Mouse (Mus musculus): ENCODE data around the gene Arl16. TPM values are rescaled to one million over a fixed set of nuclear protein-coding genes. Genes with fewer than 3 reads are reported as not detected.
"Not testable (repeated sequence)": the region's sequence is repeated elsewhere in the genome, so short reads cannot be mapped to it uniquely, and the experiment has no call there.

The Arl16 gene
- total RNA-seq (2021): 1 to 10 TPM; 4.8 to 6.3 TPM
- long read RNA-seq, experiment 1, transcript Arl16-201 (5 exons, 911 nt): major isoform, 6 of 10 reads
- long read RNA-seq, experiment 1, partial matches to known transcripts: 0 of 10 reads
- long read RNA-seq, experiment 1, other reads (novel, unspliced or antisense): 3 of 10 reads
- long read RNA-seq, experiment 2, transcript Arl16-201 (5 exons, 911 nt): major isoform, 11 of 16 reads
- long read RNA-seq, experiment 2, partial matches to known transcripts: 0 of 16 reads
- long read RNA-seq, experiment 2, other reads (novel, unspliced or antisense): 2 of 16 reads

GRCm38 (mm10) chr11:120467051-120467735 is at the start of gene Arl16:
Gene Arl16, minus strand, starts transcription at chr11:120467607.
- intact Hi-C loops (cut with DNase I): no loop called here
- peak; percentile 84 to 90 for DNase-seq

GRCm38 (mm10) chr11:120517147-120517546 is 49.7 kb upstream of the Arl16 start:
- intact Hi-C loops (cut with DNase I): loop anchor here (2.0 kb wide), 1 partner anchor 20 kb away; no protein-coding TSS in a partner anchor

GRCm38 (mm10) chr11:120515611-120516010 is 48.2 kb upstream of the Arl16 start:
- peak; percentile 88 to 91 for DNase-seq
- intact Hi-C loops (cut with DNase I): loop anchor here (1.0 to 2.0 kb wide), 3 partner anchors 21 to 97 kb away; no protein-coding TSS in a partner anchor

More at GRCm38 (mm10) chr11:120517147-120517546, 49.7 kb upstream of the Arl16 start:
- no peak for DNase-seq

GRCm38 (mm10) chr11:120514262-120514661 is 46.9 kb upstream of the Arl16 start:
- intact Hi-C loops (cut with DNase I): loop anchor here (5.0 kb wide), 1 partner anchor 178 kb away; no protein-coding TSS in a partner anchor

GRCm38 (mm10) chr11:120512790-120513453 is 45.5 kb upstream of the Arl16 start:
- no peak for DNase-seq
- intact Hi-C loops (cut with DNase I): loop anchor here (5.0 kb wide), 1 partner anchor 179 kb away; no protein-coding TSS in a partner anchor

More at GRCm38 (mm10) chr11:120514262-120514661, 46.9 kb upstream of the Arl16 start:
- DNase-seq: not testable (repeated sequence)

- intact Hi-C loops (cut with DNase I): loop anchor here (5.0 kb wide), 1 partner anchor 182 kb away; no protein-coding TSS in a partner anchor
Measured at GRCm38 (mm10) chr11:120510375-120511030, 43.1 kb upstream of the Arl16 start.

GRCm38 (mm10) chr11:120509940-120510339 is 42.5 kb upstream of the Arl16 start:
- intact Hi-C loops (cut with DNase I): loop anchor here (5.0 kb wide), 1 partner anchor 182 kb away; no protein-coding TSS in a partner anchor
- no peak for DNase-seq

More at GRCm38 (mm10) chr11:120510375-120511030, 43.1 kb upstream of the Arl16 start:
- no peak for DNase-seq

- DNase-seq: no peak
- intact Hi-C loops (cut with DNase I): no loop called here
Measured at GRCm38 (mm10) chr11:120508290-120508870, 41.0 kb upstream of the Arl16 start.

- no peak for DNase-seq
- intact Hi-C loops (cut with DNase I): no loop called here
Measured at GRCm38 (mm10) chr11:120507611-120508289, 40.3 kb upstream of the Arl16 start.

GRCm38 (mm10) chr11:120506899-120507298 is 39.5 kb upstream of the Arl16 start:
- DNase-seq: no peak

GRCm38 (mm10) chr11:120505661-120506060 is 38.3 kb upstream of the Arl16 start:
- no peak for DNase-seq
- intact Hi-C loops (cut with DNase I): no loop called here

More at GRCm38 (mm10) chr11:120506899-120507298, 39.5 kb upstream of the Arl16 start:
- intact Hi-C loops (cut with DNase I): no loop called here

GRCm38 (mm10) chr11:120501701-120502100 is 34.3 kb upstream of the Arl16 start:
- intact Hi-C loops (cut with DNase I): no loop called here
- DNase-seq: no peak

GRCm38 (mm10) chr11:120501018-120501417 is 33.6 kb upstream of the Arl16 start:
- intact Hi-C loops (cut with DNase I): no loop called here
- no peak for DNase-seq

- intact Hi-C loops (cut with DNase I): no loop called here
- no peak for DNase-seq
Measured at GRCm38 (mm10) chr11:120500357-120500756, 33.0 kb upstream of the Arl16 start.

- no peak for DNase-seq
- intact Hi-C loops (cut with DNase I): loop anchor here (10.0 kb wide), 1 partner anchor 285 kb away; the partner anchor contains the start of genes Gps1 and Rfng
Measured at GRCm38 (mm10) chr11:120499894-120500293, 32.5 kb upstream of the Arl16 start.

- DNase-seq: no peak
- intact Hi-C loops (cut with DNase I): loop anchor here (10.0 kb wide), 1 partner anchor 286 kb away; the partner anchor contains the start of genes Gps1 and Rfng
Measured at GRCm38 (mm10) chr11:120498891-120499290, 31.5 kb upstream of the Arl16 start.

GRCm38 (mm10) chr11:120498226-120498625 is 30.8 kb upstream of the Arl16 start:
- intact Hi-C loops (cut with DNase I): loop anchor here (10.0 kb wide), 1 partner anchor 287 kb away; the partner anchor contains the start of genes Gps1 and Rfng
- no peak for DNase-seq

GRCm38 (mm10) chr11:120497436-120497835 is 30.0 kb upstream of the Arl16 start:
- intact Hi-C loops (cut with DNase I): loop anchor here (10.0 kb wide), 1 partner anchor 287 kb away; the partner anchor contains the start of genes Gps1 and Rfng
- no peak for DNase-seq

GRCm38 (mm10) chr11:120493911-120494310 is 26.5 kb upstream of the Arl16 start:
- DNase-seq: no peak
- intact Hi-C loops (cut with DNase I): loop anchor here (5.0 to 10.0 kb wide), 2 partner anchors 118 to 291 kb away; partner anchors contain the start of genes Gps1 and Rfng
